Mouse (Mus musculus) forebrain, embryonic 15.5 days (tissue): Measurements from ENCODE around the gene Gdpd5. TPM values are rescaled to one million over a fixed set of nuclear protein-coding genes. Genes with fewer than 3 reads are reported as not detected.
"Not testable (repeated sequence)": the region's sequence is repeated elsewhere in the genome, so short reads cannot be mapped to it uniquely, and the experiment has no call there.

ENCODE experiments used
- ATAC-seq: fragments of 200-750 bp; cut with Nextera tagmentation; replicated peaks from 2 replicates; pipeline ENCODE4 v1.8.0; 2017; ENCODE audit warnings: mild to moderate bottlenecking, moderate TSS enrichment, moderate library complexity
- H3K27ac ChIP-seq: fragments of 300-500 bp; sonication (generic); replicated peaks from 2 replicates; pipeline ENCODE4 v1.5.1; 2015; ENCODE audit warnings: mild to moderate bottlenecking, inconsistent platforms
- H3K27me3 ChIP-seq: fragments of 300-500 bp; sonication (generic); 2 replicates; pipeline ENCODE4 v1.6.1; 2015; ENCODE audit warnings: inconsistent platforms
- H3K36me3 ChIP-seq: fragments of 300-500 bp; sonication (generic); 2 replicates; pipeline ENCODE4 v1.6.1; 2015; ENCODE audit warnings: mild to moderate bottlenecking, inconsistent platforms
- H3K4me1 ChIP-seq: fragments of 300-500 bp; sonication (generic); 2 replicates; pipeline ENCODE4 v1.6.1; 2015; ENCODE audit warnings: inconsistent platforms
- H3K4me2 ChIP-seq: fragments of 300-500 bp; sonication (generic); replicated peaks from 2 replicates; pipeline ENCODE4 v1.6.1; 2015; ENCODE audit warnings: mild to moderate bottlenecking, inconsistent platforms
- H3K4me3 ChIP-seq: fragments of 300-500 bp; sonication (generic); 2 replicates; pipeline ENCODE4 v1.5.1; 2015; ENCODE audit warnings: mild to moderate bottlenecking, inconsistent platforms
- H3K9ac ChIP-seq: fragments of 300-500 bp; sonication (generic); replicated peaks from 2 replicates; pipeline ENCODE4 v1.6.1; 2015; ENCODE audit warnings: mild to moderate bottlenecking, inconsistent platforms
- H3K9me3 ChIP-seq: fragments of 300-500 bp; sonication (generic); 2 replicates; pipeline ENCODE4 v1.6.1; 2016; ENCODE audit warnings: inconsistent platforms
- WGBS: fragments of 180-500 bp; shearing (Covaris S2); methylation state at CpG from one replicate; pipeline ENCODE4 v1.1.7; 2015; ENCODE audit warnings: mixed read lengths; 5-methylcytosine and 5-hydroxymethylcytosine counted together
- polyA plus RNA-seq: library from polyadenylated mRNA; unstranded; fragments of >200 nt; fragmentation: Nextera tagmentation; extraction: Ambion mirVana; gene quantifications from 2 replicates; pipeline ENCODE4 v1.2.1, GENCODE M21; 2015

Gdpd5 gene
- polyA plus RNA-seq, 1 experiment from 2014 or later = 40.0 TPM

DNA sequence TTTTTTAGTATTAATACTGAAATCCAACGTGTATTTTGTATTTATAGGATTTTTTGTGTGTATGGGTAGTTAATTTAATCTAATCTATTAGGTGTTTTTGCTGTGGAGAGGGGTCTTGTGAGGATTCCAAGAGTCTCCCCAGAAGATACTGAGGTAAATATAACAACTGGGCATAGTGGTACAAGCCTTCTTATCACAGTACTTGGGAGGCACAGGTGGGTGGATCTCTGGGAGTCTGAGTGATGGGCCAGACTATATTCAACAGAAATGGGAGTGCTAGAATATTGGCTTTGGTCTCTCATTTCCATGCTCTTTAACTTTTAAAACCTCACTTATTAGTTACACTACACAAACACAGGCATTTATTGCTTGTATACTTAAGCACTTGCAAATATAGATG lies 119.9 kb downstream of the Gdpd5 start:
- Histone ChIP-seq H3K4me3 (no peak overlapping the region), H3K36me3 (no peaks in the 10 kb centered on the region), H3K27ac (no peak overlapping the region), H3K9ac (no peak overlapping the region), H3K27me3 (no peaks in the 10 kb centered on the region), H3K4me1 (no peaks in the 10 kb centered on the region), H3K4me2 (no peak overlapping the region), H3K9me3 (no peaks in the 10 kb centered on the region)
- 51% methylated on average over 1 of the region's 1 CpGs for WGBS
- ATAC-seq = no peak

DNA sequence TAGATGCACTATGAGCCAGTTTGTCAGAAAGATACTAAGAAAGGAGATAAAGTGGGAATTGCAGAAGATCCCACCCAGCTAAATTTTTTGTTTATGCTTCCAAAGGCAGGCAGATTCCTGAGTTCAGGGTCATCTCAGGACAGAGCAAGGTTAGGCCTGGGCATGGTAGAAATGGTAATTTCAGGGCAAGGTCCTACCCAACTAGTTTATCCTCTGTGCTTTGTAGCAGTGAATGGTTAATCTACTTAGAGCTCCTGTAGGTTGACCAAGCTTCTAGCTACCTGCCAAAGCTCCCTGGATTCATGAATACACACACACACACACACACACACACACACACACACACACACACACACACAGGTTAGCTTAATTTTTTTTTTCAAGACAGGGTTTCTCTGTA lies 123.3 kb downstream of the Gdpd5 start:
- no peak overlapping the region for H3K27ac ChIP-seq
- no peaks in the 10 kb centered on the region for H3K9me3 ChIP-seq
- H3K4me1 ChIP-seq = no peaks in the 10 kb centered on the region
- H3K4me3 ChIP-seq = no peak overlapping the region
- no peaks in the 10 kb centered on the region for H3K27me3 ChIP-seq
- H3K36me3 ChIP-seq = no peaks in the 10 kb centered on the region
- H3K4me2 ChIP-seq = no peak overlapping the region
- no peak overlapping the region for H3K9ac ChIP-seq
- no peak for ATAC-seq

DNA sequence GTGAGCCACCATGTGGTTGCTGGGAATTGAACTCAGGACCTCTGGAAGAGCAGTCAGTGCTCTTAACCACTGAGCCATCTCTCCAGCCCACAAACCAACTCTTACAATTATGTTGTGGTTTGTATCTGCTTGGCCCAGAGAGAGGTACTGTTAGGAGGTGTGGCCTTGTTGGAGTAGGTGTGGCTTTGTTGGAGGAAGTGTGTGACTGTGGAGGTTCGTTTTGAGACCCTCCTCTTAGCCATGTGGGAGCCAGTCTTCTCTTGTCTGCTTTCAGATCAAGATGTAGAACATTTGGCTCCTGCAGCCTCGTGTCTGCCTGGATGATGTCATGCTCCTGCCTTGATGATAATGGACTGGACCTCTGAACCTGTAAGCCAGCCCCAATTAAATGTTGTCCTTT lies 127.0 kb downstream of the Gdpd5 start:
- not testable (repeated sequence) for ATAC-seq, H3K4me1 ChIP-seq, H3K27ac ChIP-seq, H3K36me3 ChIP-seq, H3K9ac ChIP-seq, H3K4me2 ChIP-seq, H3K4me3 ChIP-seq, H3K27me3 ChIP-seq, H3K9me3 ChIP-seq
- WGBS = 22% methylated on average over 2 of the region's 2 CpGs

DNA sequence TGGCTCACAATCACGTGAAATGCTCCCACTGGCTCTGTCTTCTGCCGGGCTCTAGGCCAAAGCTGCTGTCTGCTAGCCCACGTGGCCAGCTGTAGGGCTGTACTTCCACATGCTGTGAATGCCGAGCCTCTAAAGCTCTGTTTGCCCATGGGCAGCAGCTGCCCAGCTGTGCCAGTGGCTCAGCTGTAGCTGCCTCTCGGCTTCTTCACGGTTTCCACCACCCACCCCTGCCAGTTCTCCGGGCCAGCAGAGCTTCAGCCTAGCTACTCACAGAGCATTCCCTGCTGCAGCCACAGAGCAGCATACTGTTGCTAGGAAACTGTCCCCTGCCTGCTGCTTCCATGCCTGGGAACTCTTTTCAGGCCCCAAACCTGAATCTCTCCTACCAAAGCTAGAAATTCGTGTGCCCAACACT lies 128.9 kb downstream of the Gdpd5 start:
- H3K4me2 ChIP-seq = peak overlapping the region; percentile 19; the same call in 1 of the 2 replicates
- peaks cover 9% of the 10 kb centered on the region; the same call in 1 of the 2 replicates for H3K4me1 ChIP-seq
- H3K36me3 ChIP-seq = no peaks in the 10 kb centered on the region
- no peaks in the 10 kb centered on the region for H3K9me3 ChIP-seq
- peak; percentile 72 for ATAC-seq
- no peaks in the 10 kb centered on the region for H3K27me3 ChIP-seq
- peak overlapping the region; percentile 66 for H3K27ac ChIP-seq
- no peak overlapping the region for H3K4me3 ChIP-seq
- 6% methylated on average over 8 of the region's 8 CpGs for WGBS
- H3K9ac ChIP-seq = peak overlapping the region; percentile 24; the same call in 1 of the 2 replicates

Other genes with a start within 250 kb of the Gdpd5 start
- 17.2 and 17.3 TPM in 2 replicates for gene Uvrag, start 240.3 kb upstream of the Gdpd5 start, polyA plus RNA-seq
- 14.9 and 15.1 TPM in 2 replicates for gene Dgat2, start 198.7 kb upstream of the Gdpd5 start, polyA plus RNA-seq
- 1.2 and 1.7 TPM in 2 replicates for gene Mogat2, start 142.8 kb upstream of the Gdpd5 start, polyA plus RNA-seq
- 77.8 and 80.9 TPM in 2 replicates for gene Map6, start 114.0 kb upstream of the Gdpd5 start, polyA plus RNA-seq
- 210 and 215 TPM in 2 replicates for gene Serpinh1, start 28.2 kb upstream of the Gdpd5 start, polyA plus RNA-seq
- 3.8 and 7.1 TPM in 2 replicates for gene Klhl35, start 84.6 kb downstream of the Gdpd5 start, polyA plus RNA-seq
- 553 and 561 TPM in 2 replicates for gene Rps3, start 102.3 kb downstream of the Gdpd5 start, polyA plus RNA-seq
- gene Arrb1, start 154.1 kb downstream of the Gdpd5 start, polyA plus RNA-seq = 14.3 and 15.1 TPM in 2 replicates
- 0.49 and 0.50 TPM in 2 replicates for gene Tpbgl, start 245.7 kb downstream of the Gdpd5 start, polyA plus RNA-seq